Mouse (Mus musculus) monocyte, adult 2 months (primary cell): ENCODE data around the gene Olfr1423.
A peak's percentile ranks its signal among the peaks of the same experiment; 100 is the strongest.
"Not testable (repeated sequence)": the region's sequence is repeated elsewhere in the genome, so short reads cannot be mapped to it uniquely, and the experiment has no call there.

ENCODE experiments used
- DNase-seq, 2 experiments: peaks; one replicate each; pipeline ENCODE4 v3.0.0; 2022; ENCODE audit warnings: low spot score in 2 of 2, low read depth in 1 of 2

Olfr1423 gene

GRCm38 (mm10) chr19:12041217-12041616 is at the start of gene Olfr1423:
TSS of gene Olfr1423 (minus strand) at chr19:12041317.
- no peak for DNase-seq

- DNase-seq = not testable (repeated sequence)
Measured at GRCm38 (mm10) chr19:12077631-12078030, 36.5 kb upstream of the Olfr1423 start, which contains the start of gene Olfr1425. TSS of gene Olfr1425 (minus strand) at chr19:12077731.

GRCm38 (mm10) chr19:12069546-12069945 is 28.4 kb upstream of the Olfr1423 start:
- DNase-seq = not testable (repeated sequence)

- DNase-seq = not testable (repeated sequence)
Measured at GRCm38 (mm10) chr19:12067806-12068205, 26.7 kb upstream of the Olfr1423 start.

DNA sequence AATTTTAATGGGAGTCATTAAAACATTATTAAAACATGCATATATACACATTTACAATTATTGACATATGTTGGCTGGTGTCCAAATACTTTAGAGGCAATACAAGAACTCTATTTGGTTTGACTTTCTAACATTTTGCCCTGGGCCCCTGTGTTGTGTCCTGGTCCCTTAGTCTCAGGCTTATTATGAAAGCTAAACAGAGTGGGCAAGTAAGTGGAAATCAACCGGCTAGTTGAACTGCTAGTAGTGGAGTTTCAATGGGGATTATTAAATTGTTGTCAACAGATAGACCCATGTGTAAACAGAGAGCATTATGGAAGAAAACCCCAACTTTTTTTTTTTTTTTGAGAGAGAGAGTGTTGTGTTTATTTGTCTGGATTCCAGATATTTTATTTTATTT is 21.5 kb upstream of the Olfr1423 start, which contains the start of gene Olfr1424:
Gene Olfr1424, minus strand, starts transcription at position 101 of the 400 bp plus-strand sequence.
- not testable (repeated sequence) for DNase-seq

GRCm38 (mm10) chr19:12043163-12043562 is 2.0 kb upstream of the Olfr1423 start:
- DNase-seq = no peak

- no peak for DNase-seq
Measured at GRCm38 (mm10) chr19:12037727-12038126, 3.4 kb downstream of the Olfr1423 start.

DNA sequence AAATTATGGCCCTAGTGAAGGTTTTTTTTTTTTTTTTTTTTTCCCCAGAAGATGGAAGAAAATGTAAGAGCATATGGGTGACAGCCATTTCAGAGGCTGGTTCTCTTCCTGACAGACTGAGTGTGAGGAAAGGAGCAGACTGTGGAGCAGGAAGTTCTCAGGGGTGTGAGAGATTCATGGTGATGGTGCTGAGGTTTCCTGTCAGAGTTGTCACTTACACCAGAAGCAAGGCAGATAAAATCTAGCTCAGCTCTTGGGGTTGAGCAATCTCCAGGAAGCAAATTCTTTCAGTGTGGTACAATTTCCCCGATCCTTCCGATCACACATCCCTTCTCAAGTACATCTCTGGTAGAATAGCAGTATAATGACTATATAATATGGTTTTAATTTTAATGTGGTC is 14.5 kb downstream of the Olfr1423 start:
- DNase-seq = no peak

GRCm38 (mm10) chr19:12025333-12025732 is 15.8 kb downstream of the Olfr1423 start:
- no peak for DNase-seq

GRCm38 (mm10) chr19:12024149-12024548 is 17.0 kb downstream of the Olfr1423 start:
- DNase-seq = peak; percentile 30 to 38

- no peak for DNase-seq
Measured at GRCm38 (mm10) chr19:12016192-12016591, 24.9 kb downstream of the Olfr1423 start.

- no peak for DNase-seq
Measured at GRCm38 (mm10) chr19:12015708-12016107, 25.4 kb downstream of the Olfr1423 start.

DNA sequence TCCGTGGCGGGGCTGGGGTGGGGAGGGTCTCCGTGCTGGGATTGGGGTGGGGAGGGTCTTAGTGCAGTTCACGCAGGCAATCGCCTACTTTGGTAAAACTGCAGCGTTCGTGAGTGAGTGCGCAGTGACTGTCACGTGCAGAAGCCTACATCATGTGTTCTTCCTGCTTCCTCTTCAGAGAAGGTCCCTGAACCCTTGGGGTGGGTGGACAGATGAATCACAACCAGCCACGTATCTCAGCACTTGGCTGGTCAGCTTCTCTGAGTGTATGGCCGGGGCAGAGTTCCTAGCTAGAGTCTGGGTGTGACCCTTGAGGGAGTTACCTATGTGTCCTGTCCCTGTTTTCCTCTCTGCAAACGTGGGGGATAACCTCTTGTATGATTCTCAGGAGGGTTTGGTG is 27.9 kb downstream of the Olfr1423 start:
- peak; percentile 59 to 73 for DNase-seq

- no peak for DNase-seq
Measured at GRCm38 (mm10) chr19:12012615-12013014, 28.5 kb downstream of the Olfr1423 start.

- DNase-seq = peak; percentile 68 to 83
Measured at GRCm38 (mm10) chr19:12011560-12012556, 29.3 kb downstream of the Olfr1423 start.

GRCm38 (mm10) chr19:12010916-12011559 is 30.1 kb downstream of the Olfr1423 start:
- DNase-seq = peak; percentile 58 to 75

GRCm38 (mm10) chr19:12010281-12010771 is 30.8 kb downstream of the Olfr1423 start:
- peak in 1 of 2 experiments; percentile 30 for DNase-seq

- DNase-seq = peak; percentile 39 to 64
Measured at GRCm38 (mm10) chr19:12009501-12010280, 31.4 kb downstream of the Olfr1423 start.

- DNase-seq = no peak
Measured at GRCm38 (mm10) chr19:12008410-12009380, 32.4 kb downstream of the Olfr1423 start.
